Mouse (Mus musculus): Measurements from ENCODE around the gene Fam118a.
A peak's percentile ranks its signal among the peaks of the same experiment; 100 is the strongest.

GRCm38 (mm10) chr15:84995967-84996366, 32.8 kb upstream of the Fam118a start:
- peak; percentile 68; the same call in 1 of the 2 replicates for TF ChIP-seq CTCF (IDR thresholded peaks at IDR 0.05; ENCODE audit: control insufficient read depth, insufficient read depth, insufficient replicate concordance, low read depth, low read length)
- no peak for TF ChIP-seq POLR2A (IDR thresholded peaks at IDR 0.05; ENCODE audit: control insufficient read depth, low read depth, low read length)

Data from testis, adult 2 months (tissue).